Comparison of ENCODE assay signal across 19 mouse cellular contexts in genomic region chr2:28917156-28917517, GRCm38 (mm10). TPM values are rescaled to one million over a fixed set of nuclear protein-coding genes. Genes with fewer than 3 reads are reported as not detected.
DNase-seq lines count a peak whose midpoint lies in the region; ATAC-seq and TF ChIP-seq lines count a peak whose summit lies in the region.
"Had no signal": no experiment of that assay in that cellular context is flagged by ENCODE, and none has a peak within 500 bp of the region (broad histone marks: within the 10 kb centered on the region; RNA-seq: fewer than 3 reads in every experiment).

No protein-coding gene starts in this region.

- no peaks in the 10 kb centered on the region for H3K36me3 ChIP-seq in forebrain, postnatal 0 days (ENCODE audit: insufficient read depth)
- no peaks in the 10 kb centered on the region for H3K36me3 ChIP-seq in forebrain, embryonic 11.5 days (ENCODE audit: control insufficient read depth, insufficient read depth, low read length)
- H3K36me3 ChIP-seq in hindbrain, embryonic 12.5 days: no peaks in the 10 kb centered on the region
- H3K36me3 ChIP-seq in hindbrain, postnatal 0 days (ENCODE audit: insufficient read depth, low read length): no peaks in the 10 kb centered on the region
- H3K36me3 ChIP-seq in midbrain, embryonic 16.5 days (ENCODE audit: control insufficient read depth, insufficient read depth, low read length): no peaks in the 10 kb centered on the region
- H3K36me3 ChIP-seq: forebrain, embryonic 15.5 days; limb, embryonic 13.5 days had no signal

- WGBS in forebrain, postnatal 0 days: 5% methylated on average over 11 of the region's 11 CpGs
- WGBS in forebrain, embryonic 11.5 days: 2% methylated on average over 11 of the region's 11 CpGs
- WGBS in hindbrain, embryonic 12.5 days: 2% methylated on average over 11 of the region's 11 CpGs
- 11% methylated on average over 11 of the region's 11 CpGs for WGBS in hindbrain, postnatal 0 days
- WGBS in midbrain, embryonic 16.5 days: 5% methylated on average over 11 of the region's 11 CpGs

- ATAC-seq in forebrain, postnatal 0 days: no peak
- ATAC-seq in forebrain, embryonic 11.5 days (replicated peaks; ENCODE audit: low FRiP score): no peak
- no peak for ATAC-seq in hindbrain, embryonic 12.5 days (ENCODE audit: low FRiP score)
- no peak for ATAC-seq in hindbrain, postnatal 0 days
- no peak for ATAC-seq in midbrain, embryonic 16.5 days
- ATAC-seq: forebrain, embryonic 15.5 days had no signal

- 0 out of 2 replicates have a peak, but pooled peaks cover 6% of the 10 kb centered on the region for H3K4me1 ChIP-seq in forebrain, postnatal 0 days (ENCODE audit: insufficient read depth)
- peaks cover 9% of the 10 kb centered on the region; the same call in 1 of the 2 replicates for H3K4me1 ChIP-seq in forebrain, embryonic 11.5 days (replicated peaks; ENCODE audit: control insufficient read depth, insufficient read depth, low read length)
- H3K4me1 ChIP-seq in hindbrain, embryonic 12.5 days: peaks cover 21% of the 10 kb centered on the region
- H3K4me1 ChIP-seq in hindbrain, postnatal 0 days (ENCODE audit: insufficient read depth, low read length): no peaks in the 10 kb centered on the region
- H3K4me1 ChIP-seq in midbrain, embryonic 16.5 days (ENCODE audit: control insufficient read depth, insufficient read depth, low read length): peaks cover 2% of the 10 kb centered on the region; the same call in 1 of the 2 replicates

- H3K4me3 ChIP-seq in forebrain, postnatal 0 days (ENCODE audit: low read depth, low read length): no peak overlapping the region
- H3K4me3 ChIP-seq in forebrain, embryonic 11.5 days (ENCODE audit: low read depth, low read length): no peak overlapping the region
- H3K4me3 ChIP-seq in hindbrain, embryonic 12.5 days: peak overlapping the region; percentile 11; the same call in 1 of the 2 replicates
- peak overlapping the region; percentile 44 for H3K4me3 ChIP-seq in hindbrain, postnatal 0 days (ENCODE audit: low read length)
- H3K4me3 ChIP-seq in midbrain, embryonic 16.5 days (ENCODE audit: low read depth, low read length): peak overlapping the region; percentile 23
- H3K4me3 ChIP-seq: forebrain, embryonic 15.5 days had no signal

- peaks cover 77% of the 10 kb centered on the region for H3K27me3 ChIP-seq in forebrain, postnatal 0 days (ENCODE audit: insufficient read depth, low read length)
- peaks cover 95% of the 10 kb centered on the region for H3K27me3 ChIP-seq in forebrain, embryonic 11.5 days (ENCODE audit: control insufficient read depth, insufficient read depth, low read length)
- peaks cover 98% of the 10 kb centered on the region for H3K27me3 ChIP-seq in hindbrain, embryonic 12.5 days
- H3K27me3 ChIP-seq in hindbrain, postnatal 0 days (ENCODE audit: insufficient read depth, low read length): peaks cover 54% of the 10 kb centered on the region
- peaks cover 58% of the 10 kb centered on the region for H3K27me3 ChIP-seq in midbrain, embryonic 16.5 days (ENCODE audit: control insufficient read depth, insufficient read depth, low read depth, low read length)

- H3K9ac ChIP-seq in forebrain, postnatal 0 days: no peak overlapping the region
- no peak overlapping the region; the same call in 1 of the 2 replicates for H3K9ac ChIP-seq in forebrain, embryonic 11.5 days (ENCODE audit: low read length)
- H3K9ac ChIP-seq in hindbrain, embryonic 12.5 days: no peak overlapping the region
- peak overlapping the region; percentile 37; the same call in 1 of the 2 replicates for H3K9ac ChIP-seq in hindbrain, postnatal 0 days (replicated peaks; ENCODE audit: low read length)
- H3K9ac ChIP-seq in midbrain, embryonic 16.5 days (ENCODE audit: low read depth, low read length): peak overlapping the region; percentile 57; the same call in 1 of the 2 replicates
- H3K9ac ChIP-seq: forebrain, embryonic 15.5 days; limb, embryonic 13.5 days had no signal

- no peak overlapping the region for H3K4me2 ChIP-seq in forebrain, postnatal 0 days (ENCODE audit: low read depth)
- H3K4me2 ChIP-seq in forebrain, embryonic 11.5 days (ENCODE audit: low read depth, low read length, severe bottlenecking): no peak overlapping the region
- no peak overlapping the region for H3K4me2 ChIP-seq in hindbrain, embryonic 12.5 days (replicated peaks)
- peak overlapping the region; percentile 52 for H3K4me2 ChIP-seq in hindbrain, postnatal 0 days (ENCODE audit: low read depth, low read length)
- H3K4me2 ChIP-seq in midbrain, embryonic 16.5 days (ENCODE audit: low read length): peak overlapping the region; percentile 45
- H3K4me2 ChIP-seq: forebrain, embryonic 15.5 days had no signal

- no peaks in the 10 kb centered on the region for H3K9me3 ChIP-seq in forebrain, postnatal 0 days (ENCODE audit: low read length)
- no peaks in the 10 kb centered on the region for H3K9me3 ChIP-seq in forebrain, embryonic 11.5 days (ENCODE audit: control insufficient read depth, low read length)
- H3K9me3 ChIP-seq in hindbrain, embryonic 12.5 days (replicated peaks): no peaks in the 10 kb centered on the region
- no peaks in the 10 kb centered on the region for H3K9me3 ChIP-seq in hindbrain, postnatal 0 days (ENCODE audit: low read length)
- H3K9me3 ChIP-seq in midbrain, embryonic 16.5 days (replicated peaks; ENCODE audit: control insufficient read depth, low read length, poor library complexity, severe bottlenecking): no peaks in the 10 kb centered on the region
- H3K9me3 ChIP-seq: forebrain, embryonic 15.5 days; limb, embryonic 13.5 days had no signal

- no peak for TF ChIP-seq CTCF in forebrain, postnatal 0 days (IDR thresholded peaks at IDR 0.05; ENCODE audit: low read depth)
- no peak for TF ChIP-seq CTCF in hindbrain, postnatal 0 days (IDR thresholded peaks at IDR 0.05; ENCODE audit: low read depth)

- peak; percentile 36 for DNase-seq in forebrain, postnatal 0 days
- DNase-seq in forebrain, embryonic 11.5 days (ENCODE audit: low spot score): no peak
- no peak for DNase-seq in hindbrain, postnatal 0 days (ENCODE audit: low spot score)
- no peak for DNase-seq in spleen, postnatal 14 days (ENCODE audit: low spot score in 2 of 2)
- no peak for DNase-seq in ovary, postnatal 36 days (ENCODE audit: low spot score)
- DNase-seq: adrenal gland, postnatal 14 days; right cerebral cortex, postnatal 4 days had no signal

- H3K27ac ChIP-seq in forebrain, postnatal 0 days (ENCODE audit: low read depth, low read length): no peak overlapping the region
- no peak overlapping the region for H3K27ac ChIP-seq in forebrain, embryonic 11.5 days (ENCODE audit: low read depth, low read length)
- no peak overlapping the region; the same call in 1 of the 2 replicates for H3K27ac ChIP-seq in hindbrain, embryonic 12.5 days
- peak overlapping the region; percentile 77 for H3K27ac ChIP-seq in hindbrain, postnatal 0 days
- peak overlapping the region; percentile 69 for H3K27ac ChIP-seq in midbrain, embryonic 16.5 days (ENCODE audit: low read length)
- H3K27ac ChIP-seq: forebrain, embryonic 15.5 days; limb, embryonic 13.5 days had no signal

RNA-seq across cellular contexts. Expression of gene Barhl1, which starts 0.7 kb away (rescaled TPM):
- total RNA-seq in forebrain, postnatal 0 days (2014; rRNA removed): 0.38 and 0.57 TPM in 2 replicates
- 0.16 and 1.0 TPM in 2 replicates for polyA plus RNA-seq in forebrain, postnatal 0 days (2015; fragmentation: Nextera tagmentation; extraction: Ambion mirVana)
- 2.2 and 3.5 TPM in 2 replicates for polyA plus RNA-seq in forebrain, embryonic 11.5 days (2014; fragmentation: Nextera tagmentation; extraction: Ambion mirVana)
- 9.0 and 9.9 TPM in 2 replicates for polyA plus RNA-seq in hindbrain, embryonic 12.5 days (2016; fragmentation: Nextera tagmentation; extraction: Ambion mirVana)
- total RNA-seq in hindbrain, postnatal 0 days (2014; rRNA removed): 43.0 and 50.7 TPM in 2 replicates
- polyA plus RNA-seq in hindbrain, postnatal 0 days (2015; fragmentation: Nextera tagmentation; extraction: Ambion mirVana): 51.1 and 52.1 TPM in 2 replicates
- 28.9 and 35.2 TPM in 2 replicates for polyA plus RNA-seq in midbrain, embryonic 16.5 days (2015; fragmentation: Nextera tagmentation; extraction: Ambion mirVana)
- total RNA-seq: adrenal gland, postnatal 14 days; common myeloid progenitor, adult 5-6 weeks; gastrocnemius, adult 8-10 months; heart, adult 8-10 months; layer of hippocampus, adult 18-20 months had no signal
- polyA plus RNA-seq: heart, postnatal 0 days; intestine, embryonic 14.5 days; kidney, embryonic 14.5 days; liver, embryonic 16.5 days had no signal

Comparison
In these comparisons a context has a peak if more than half of its experiments do, and no peak if none do; other contexts are left out.
1. H3K27ac ChIP-seq: peak in hindbrain, postnatal 0 days (single experiment) and midbrain, embryonic 16.5 days (single experiment); none in forebrain, postnatal 0 days (single experiment), forebrain, embryonic 11.5 days (single experiment) and hindbrain, embryonic 12.5 days (single experiment).
2. H3K4me2 ChIP-seq: peak in hindbrain, postnatal 0 days (single experiment) and midbrain, embryonic 16.5 days (single experiment); none in forebrain, postnatal 0 days (single experiment), forebrain, embryonic 11.5 days (single experiment) and hindbrain, embryonic 12.5 days (single experiment).
3. H3K9ac ChIP-seq: peak in hindbrain, postnatal 0 days (single experiment) and midbrain, embryonic 16.5 days (single experiment); none in forebrain, postnatal 0 days (single experiment), forebrain, embryonic 11.5 days (single experiment) and hindbrain, embryonic 12.5 days (single experiment).
4. H3K4me3 ChIP-seq: peak in hindbrain, embryonic 12.5 days (single experiment), hindbrain, postnatal 0 days (single experiment) and midbrain, embryonic 16.5 days (single experiment); none in forebrain, postnatal 0 days (single experiment) and forebrain, embryonic 11.5 days (single experiment).